Mouse (Mus musculus): ENCODE results near the gene D17Wsu92e.

GRCm38 (mm10) chr17:27830411-27830810, 10.0 kb upstream of the D17Wsu92e start:
- TF ChIP-seq CTCF (IDR thresholded peaks at IDR 0.05) (peak; percentile 61), EP300 (IDR thresholded peaks at IDR 0.05; ENCODE audit: insufficient read depth, low read depth, low read length) (no peak)
